Mouse (Mus musculus): ENCODE measurements at regions not wholly inside any gene's neighbourhood (a gene's known extent, or its start where the extent isn't known, plus 50 kb on each side); places are given as distances from the start of the nearest gene placed in this dataset.
A peak's percentile ranks its signal among the peaks of the same experiment; 100 is the strongest.

DNA sequence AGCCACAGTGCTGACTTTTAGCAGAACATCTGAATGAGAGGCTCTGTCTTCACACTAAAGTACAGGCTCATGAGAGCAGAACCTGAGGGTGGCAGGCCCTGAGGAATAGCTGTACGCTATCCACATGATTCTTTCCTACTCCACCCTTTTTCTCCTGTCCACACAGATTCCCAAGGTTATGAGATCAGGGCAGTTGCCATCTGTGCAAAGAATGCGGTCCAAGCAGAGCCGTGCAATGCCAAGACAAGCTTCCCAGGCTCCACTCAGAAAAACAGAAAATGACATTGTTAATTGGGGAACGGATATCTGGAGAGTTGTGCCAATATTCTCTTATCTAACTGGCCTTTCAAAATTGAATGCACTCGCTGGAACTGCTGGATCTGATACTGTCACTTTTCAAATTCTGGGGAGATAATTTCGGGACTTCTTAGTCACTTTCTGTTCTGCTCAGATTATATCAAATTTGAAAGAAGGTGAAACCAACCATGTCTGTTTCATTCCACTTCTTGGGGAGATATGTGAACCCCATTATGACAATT, 462.3 kb upstream of the Got2 start:
- intact Hi-C loops (cut with DNase I), result no loop called here
- no peak for DNase-seq

DNA sequence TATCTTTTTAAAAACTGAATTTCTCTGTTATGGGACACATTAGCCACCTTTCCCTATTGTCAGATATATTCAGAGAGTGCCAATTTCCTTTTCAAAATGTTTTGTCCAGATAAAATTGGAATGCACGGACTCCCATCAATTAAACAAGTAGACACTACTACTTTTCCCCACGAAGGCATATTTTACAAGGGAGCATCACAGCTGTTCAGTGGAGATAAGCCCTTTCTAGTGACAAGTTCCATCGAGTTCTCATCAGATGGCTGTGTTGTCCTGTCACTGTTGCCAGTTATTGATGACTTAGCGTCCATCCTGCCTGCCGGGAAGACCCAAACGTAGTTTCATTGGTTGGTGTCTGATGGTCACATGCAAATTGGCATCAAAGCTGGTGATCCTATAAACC, 461.2 kb upstream of the Got2 start:
- intact Hi-C loops (cut with DNase I), result no loop called here
- no peak for DNase-seq

DNA sequence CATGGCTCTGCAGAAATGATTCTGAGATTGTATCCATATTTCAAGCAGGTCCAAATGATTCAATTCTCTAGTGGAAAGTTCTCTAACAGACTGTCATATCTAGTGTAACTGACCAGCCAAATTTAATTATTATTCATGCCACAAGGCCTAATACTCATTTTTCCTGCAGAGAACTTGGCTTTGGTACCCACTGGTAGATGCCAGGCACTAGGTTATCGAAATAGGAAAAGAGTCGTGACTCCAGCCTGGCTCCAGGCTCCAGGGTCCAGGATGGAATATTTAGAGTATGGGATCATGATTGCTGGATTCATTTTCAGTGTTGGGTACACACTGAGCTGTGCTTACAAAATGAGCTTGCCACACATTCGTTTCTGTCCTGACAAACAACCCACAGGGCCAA, 452.4 kb upstream of the Got2 start:
- intact Hi-C loops (cut with DNase I), result no loop called here
- no peak for DNase-seq

GRCm38 (mm10) chr8:96318367-96318766, 430.0 kb upstream of the Got2 start:
- peak; percentile 20 to 25 for DNase-seq
- intact Hi-C loops (cut with DNase I), result loop anchor here (1.0 to 10.0 kb wide), 3 partner anchors 88 to 344 kb away; no protein-coding TSS in a partner anchor

DNA sequence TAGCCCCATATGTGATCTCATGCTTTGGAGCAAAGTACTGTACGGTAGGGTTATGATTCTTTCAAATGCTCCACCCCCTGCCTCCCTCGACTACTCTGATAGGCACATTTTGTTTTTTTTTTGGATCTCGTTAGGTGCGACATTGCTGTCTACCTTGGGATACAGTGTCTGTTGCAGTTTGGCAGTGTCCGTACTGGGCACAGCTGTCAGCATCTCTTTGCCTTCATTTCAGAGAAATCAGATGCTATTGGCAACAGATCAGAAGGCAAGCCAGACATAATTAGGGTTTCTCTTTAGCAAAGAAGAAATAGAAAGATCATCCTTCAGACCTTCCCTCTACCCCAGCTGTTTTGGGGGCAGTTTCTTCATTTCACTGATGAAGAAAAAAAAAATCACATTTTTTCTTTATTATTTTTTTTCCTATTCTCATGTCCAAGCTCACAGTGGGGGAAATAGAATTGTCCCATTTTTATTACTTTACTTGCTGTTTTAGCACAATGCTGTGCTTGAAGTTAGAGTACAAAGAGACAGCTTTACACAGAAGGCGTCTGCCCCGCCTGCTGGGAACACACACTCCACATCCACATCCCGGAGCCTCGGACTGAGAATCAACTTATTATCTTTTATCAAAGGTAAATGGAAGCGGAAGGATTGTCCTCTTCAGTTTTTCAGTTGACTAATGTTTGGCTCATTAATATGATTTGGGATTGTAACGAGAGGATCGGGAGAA, 420.8 kb upstream of the Got2 start:
- DNase-seq, result no peak
- intact Hi-C loops (cut with DNase I), result no loop called here

GRCm38 (mm10) chr8:96296643-96297042, 408.3 kb upstream of the Got2 start:
- intact Hi-C loops (cut with DNase I), result no loop called here
- no peak for DNase-seq

GRCm38 (mm10) chr8:96290740-96291139, 402.4 kb upstream of the Got2 start:
- intact Hi-C loops (cut with DNase I), result no loop called here
- peak in 1 of 2 experiments; percentile 1 for DNase-seq

DNA sequence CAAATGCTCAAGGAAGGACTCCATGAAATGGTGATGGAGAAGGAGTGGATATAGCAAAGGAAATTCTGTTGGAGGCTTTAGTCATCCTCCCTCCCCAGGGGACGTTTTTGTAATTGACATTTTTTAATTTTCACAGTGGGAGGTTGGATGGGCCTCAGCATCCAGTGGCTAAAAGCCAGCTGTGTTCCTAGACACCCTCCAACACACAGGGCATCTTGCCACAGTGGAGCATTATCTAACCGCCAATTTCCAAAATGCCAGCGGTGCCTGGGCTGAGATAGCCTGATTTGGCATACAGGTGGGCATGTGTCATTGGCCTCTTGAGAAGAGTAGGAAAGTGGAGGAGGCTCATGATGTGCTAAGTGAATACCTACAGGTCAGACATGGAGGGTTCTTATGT, 401.2 kb upstream of the Got2 start:
- no peak for DNase-seq
- intact Hi-C loops (cut with DNase I), result no loop called here

DNA sequence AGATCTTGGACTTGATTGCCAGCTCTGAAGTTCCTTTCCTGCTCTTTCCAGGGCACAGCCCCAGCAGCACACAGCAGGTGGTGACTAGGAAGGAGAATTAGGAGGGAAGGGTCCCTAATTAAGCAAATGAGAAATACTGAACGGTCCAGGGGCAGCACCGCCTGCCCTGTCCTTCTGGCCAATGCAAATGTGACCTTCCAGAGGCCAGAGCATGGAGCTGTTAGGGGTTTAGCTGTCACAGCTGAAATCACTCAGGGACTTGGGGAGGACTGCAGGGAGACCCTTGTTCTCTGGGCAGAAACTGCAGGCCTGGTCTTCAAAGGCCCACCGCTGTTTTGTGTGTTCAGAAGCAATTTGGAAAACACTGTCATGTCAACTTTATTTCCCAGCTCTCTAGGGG, 400.2 kb upstream of the Got2 start:
- intact Hi-C loops (cut with DNase I), result no loop called here
- no peak for DNase-seq

- intact Hi-C loops (cut with DNase I), result no loop called here
- no peak for DNase-seq
Measured at GRCm38 (mm10) chr8:96277479-96278138, 389.3 kb upstream of the Got2 start.

DNA sequence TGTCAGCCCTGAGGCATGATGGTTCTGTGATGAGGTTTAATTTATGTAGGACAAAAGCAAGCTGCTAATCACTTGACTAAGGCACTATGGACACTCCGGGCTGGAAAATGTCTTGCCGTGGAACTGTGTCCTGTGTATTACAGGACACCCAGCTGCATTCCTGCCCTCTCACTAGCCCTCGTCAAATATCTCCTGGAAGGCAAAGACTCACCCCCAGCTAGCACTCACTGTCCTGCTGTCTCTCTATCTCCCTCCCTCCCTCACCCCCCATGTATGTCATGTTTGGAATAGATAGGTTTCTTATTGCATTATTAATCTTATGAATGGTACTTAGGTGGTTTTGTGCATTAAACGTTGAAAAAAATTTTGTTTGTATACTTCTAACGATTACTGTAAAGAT, 388.7 kb upstream of the Got2 start:
- intact Hi-C loops (cut with DNase I), result no loop called here

GRCm38 (mm10) chr8:96256294-96256693, 367.9 kb upstream of the Got2 start:
- intact Hi-C loops (cut with DNase I), result no loop called here
- no peak for DNase-seq

More for the DNA sequence above, 388.7 kb upstream of the Got2 start:
- DNase-seq, result no peak

GRCm38 (mm10) chr8:96255811-96256210, 367.5 kb upstream of the Got2 start:
- intact Hi-C loops (cut with DNase I), result no loop called here
- no peak for DNase-seq

DNA sequence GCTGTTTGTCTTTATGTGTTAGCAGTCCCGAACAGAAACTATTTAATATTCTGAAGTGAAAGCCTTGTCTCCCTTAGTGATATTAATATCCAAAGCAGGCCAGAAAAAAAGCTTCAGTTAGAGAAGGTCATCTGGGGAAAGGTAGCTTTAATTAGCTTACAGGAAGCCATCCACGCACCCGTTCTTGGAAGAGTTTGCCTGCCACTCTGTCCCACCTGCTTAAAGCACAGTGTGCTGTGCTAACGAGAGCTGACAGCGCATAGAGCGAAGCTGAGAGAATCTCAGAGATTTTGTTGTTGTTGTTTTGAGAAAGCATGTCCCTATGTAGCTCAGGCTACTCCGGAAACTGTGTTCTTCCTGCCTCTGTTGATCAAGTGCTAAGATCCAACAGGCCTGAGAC, 357.7 kb upstream of the Got2 start:
- DNase-seq, result peak; percentile 38 to 54
- intact Hi-C loops (cut with DNase I), result no loop called here

GRCm38 (mm10) chr8:96244549-96245152, 356.3 kb upstream of the Got2 start:
- peak in 1 of 2 experiments; percentile 6 for DNase-seq
- intact Hi-C loops (cut with DNase I), result no loop called here

DNA sequence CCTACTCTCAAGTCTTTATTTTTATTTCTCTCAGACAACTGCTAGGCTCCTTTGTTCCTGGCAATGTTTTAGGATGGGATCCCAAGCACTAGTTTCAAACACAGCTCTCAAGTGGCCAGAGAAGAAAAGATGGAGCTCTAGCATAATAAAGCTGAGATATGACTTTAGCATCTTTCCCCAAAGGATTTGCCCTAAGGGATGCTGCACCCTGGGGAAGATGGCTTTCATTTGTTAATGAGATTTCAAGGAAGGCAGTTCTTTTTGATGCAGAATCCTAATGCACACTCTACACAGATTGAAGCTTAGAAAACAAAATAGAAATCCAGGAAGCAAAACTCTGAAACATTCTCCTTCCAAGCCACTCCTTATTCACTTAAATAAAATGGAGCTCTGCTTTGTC, 350.1 kb upstream of the Got2 start:
- intact Hi-C loops (cut with DNase I), result no loop called here
- no peak for DNase-seq

DNA sequence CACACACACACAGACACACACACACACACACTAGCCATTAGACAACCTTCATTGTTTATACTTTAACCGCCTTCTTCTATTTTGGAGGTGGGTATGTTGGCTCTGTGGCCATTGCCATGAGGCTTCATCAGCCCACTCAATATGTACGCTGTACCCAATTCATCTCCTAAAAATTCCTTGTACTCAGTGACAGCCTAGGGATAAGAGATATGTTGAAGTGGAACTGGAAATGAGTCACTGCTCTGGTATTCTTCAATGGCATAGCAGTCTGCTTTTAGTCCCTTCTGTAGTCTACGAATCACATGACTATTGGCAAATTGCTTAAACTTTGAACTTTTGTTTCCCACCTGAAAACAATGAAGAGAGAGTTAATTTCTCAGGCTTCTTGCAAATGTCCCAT, 349.6 kb upstream of the Got2 start:
- DNase-seq, result peak; percentile 10 to 11
- intact Hi-C loops (cut with DNase I), result no loop called here

DNA sequence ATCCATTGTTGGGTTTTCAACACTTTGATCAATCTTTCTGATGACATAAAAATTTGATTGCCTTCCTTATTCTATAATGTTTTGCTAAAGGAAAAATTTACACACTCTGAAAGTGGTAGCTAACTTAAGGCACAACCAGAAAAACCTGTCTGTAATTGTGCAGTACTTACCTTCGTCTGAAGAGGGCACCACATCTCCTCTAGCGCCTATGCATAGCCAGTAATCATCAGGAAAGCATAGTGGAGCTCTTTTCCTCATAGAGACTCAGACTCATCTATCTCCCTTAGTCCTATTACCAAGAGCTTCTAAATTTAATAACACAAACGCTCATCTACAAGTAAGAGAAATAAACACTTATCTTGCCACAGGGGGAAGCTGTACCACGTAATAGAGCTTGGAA, 342.1 kb upstream of the Got2 start:
- peak; percentile 53 to 60 for DNase-seq

More for the DNA sequence above, 342.1 kb upstream of the Got2 start:
- intact Hi-C loops (cut with DNase I), result loop anchor here (1.0 kb wide), 1 partner anchor 88 kb away; no protein-coding TSS in a partner anchor

Measured in heart, postnatal 10 days (tissue).